Mouse (Mus musculus) layer of hippocampus, adult 2 months (tissue): ENCODE data around the gene Tnrc18. TPM values are rescaled to one million over a fixed set of nuclear protein-coding genes. Genes with fewer than 3 reads are reported as not detected.

ENCODE experiments used
- DNase-seq, 2 experiments: peaks; one replicate each; pipeline ENCODE4 v3.0.0; 2022; ENCODE audit warnings: low spot score in 2 of 2
- H3K27ac ChIP-seq: fragments of 200-600 bp; 2 replicates; pipeline ENCODE4 v1.8.1; 2022
- H3K4me3 ChIP-seq: fragments of 200-600 bp; 2 replicates; pipeline ENCODE4 v1.8.1; 2022; ENCODE audit warnings: mild to moderate bottlenecking
- CTCF ChIP-seq: fragments of 200-600 bp; conservative IDR thresholded peaks from 2 replicates; pipeline ENCODE4 v1.8.1; 2022; ENCODE audit warnings: antibody characterized with exemption, mild to moderate bottlenecking, moderate library complexity
- total RNA-seq, 2 experiments: library from RNA; stranded (reverse); gene quantifications; 2 replicates each; pipeline ENCODE4 v1.2.3; 2021

Tnrc18 gene
- total RNA-seq, 2 experiments from 2014 or later: 142 to 143 TPM

DNA sequence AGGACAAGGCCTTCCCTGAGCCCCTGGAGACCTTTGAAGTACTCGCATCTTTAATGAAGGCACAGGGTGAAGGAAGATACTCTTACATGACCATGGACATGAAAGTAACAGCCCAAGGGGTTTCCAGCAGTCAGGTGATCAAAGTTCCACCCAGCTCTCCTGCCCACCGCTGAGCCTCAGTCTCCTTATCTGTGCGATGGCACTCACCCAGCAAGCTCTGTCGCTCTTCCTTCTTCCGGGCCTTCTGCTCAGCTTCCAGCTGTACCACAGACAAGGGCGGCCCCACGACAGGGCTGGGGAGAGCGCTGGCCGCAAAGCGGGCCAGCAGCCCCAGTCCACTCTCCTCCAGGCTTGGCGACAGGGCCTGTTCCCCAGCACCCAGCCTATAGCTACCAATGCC is 67.3 kb downstream of the Tnrc18 start:
- no peak for DNase-seq
- no peak for TF ChIP-seq CTCF
- no peak overlapping the region for H3K4me3 ChIP-seq
- H3K27ac ChIP-seq: peak overlapping the region; percentile 18; the same call in 1 of the 2 replicates

DNA sequence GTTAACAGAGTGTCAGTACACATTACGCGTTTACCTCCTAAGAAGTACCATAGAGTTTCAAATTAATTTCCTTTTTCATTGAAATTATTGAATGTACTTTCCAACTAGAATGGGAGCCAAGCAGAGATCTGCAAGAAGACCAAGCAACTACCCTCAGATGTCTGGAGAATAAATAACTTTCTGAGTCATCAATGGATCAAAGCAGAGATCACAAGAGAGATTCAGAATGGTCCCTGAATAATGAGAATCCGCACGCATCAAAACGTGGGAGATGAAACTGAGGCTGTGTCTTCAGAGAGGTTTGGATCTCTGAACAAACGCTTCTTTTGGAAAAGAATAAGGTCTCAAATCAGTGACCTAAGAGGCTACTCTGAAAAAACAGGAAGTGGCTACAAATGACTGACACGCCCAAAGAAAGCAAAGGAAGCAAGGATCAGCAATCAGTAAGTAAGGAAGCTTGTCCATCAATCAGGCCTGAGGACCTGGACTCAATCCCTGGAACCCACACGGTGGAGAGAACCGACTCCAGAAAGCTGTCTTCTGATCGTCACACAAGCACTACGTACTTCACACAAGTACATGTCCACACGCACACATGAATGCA is 70.3 kb downstream of the Tnrc18 start:
- no peak for DNase-seq
- no peak for TF ChIP-seq CTCF

DNA sequence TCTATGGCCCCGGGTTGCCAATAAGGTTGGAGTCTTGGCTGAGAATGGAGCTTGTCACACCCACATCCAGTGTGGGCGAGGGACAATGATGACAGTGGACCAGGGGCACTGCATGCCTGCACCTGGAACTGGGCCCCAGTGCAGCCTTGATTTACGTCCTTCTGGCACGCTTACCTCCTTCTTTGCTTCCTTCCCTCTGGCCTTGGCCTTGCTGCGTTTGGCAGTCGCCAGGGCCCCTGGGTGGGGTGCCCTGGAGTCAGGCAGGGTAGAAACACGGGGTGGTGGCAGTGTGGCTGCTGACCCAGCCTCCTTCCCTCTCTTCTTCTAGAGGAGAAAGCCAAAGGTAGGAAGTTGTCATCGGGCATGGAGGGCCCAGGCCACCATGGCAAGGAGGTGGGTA is 77.5 kb downstream of the Tnrc18 start:
- Histone ChIP-seq H3K27ac (no peak overlapping the region), H3K4me3 (no peak overlapping the region)
- TF ChIP-seq CTCF: no peak
- no peak for DNase-seq

More for the DNA sequence above, 70.3 kb downstream of the Tnrc18 start:
- no peak overlapping the region; the same call in 1 of the 2 replicates for H3K27ac ChIP-seq
- H3K4me3 ChIP-seq: no peak overlapping the region

DNA sequence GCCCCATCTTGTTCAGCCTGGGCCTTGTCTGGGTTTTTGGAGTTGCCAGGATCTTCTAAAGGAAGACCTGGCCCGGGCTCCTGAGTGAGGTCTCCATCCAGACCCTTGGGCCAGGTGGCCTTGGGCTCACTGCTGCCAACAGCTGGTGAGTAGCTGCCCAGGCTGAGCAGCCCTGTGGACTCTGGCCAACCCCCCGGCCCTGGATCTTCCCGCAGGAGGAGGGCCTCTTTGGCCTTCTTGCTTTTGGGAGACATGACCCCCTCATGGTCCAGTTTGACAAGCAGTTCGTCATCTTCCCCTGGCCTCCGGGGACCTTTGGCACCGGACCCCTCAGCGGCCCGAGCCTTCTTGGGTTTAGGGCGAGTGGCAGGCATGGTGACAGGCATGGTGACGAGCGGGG is 85.5 kb downstream of the Tnrc18 start:
- Histone ChIP-seq H3K4me3 (no peak overlapping the region), H3K27ac (no peak overlapping the region)
- peak; percentile 24 for TF ChIP-seq CTCF
- no peak for DNase-seq

DNA sequence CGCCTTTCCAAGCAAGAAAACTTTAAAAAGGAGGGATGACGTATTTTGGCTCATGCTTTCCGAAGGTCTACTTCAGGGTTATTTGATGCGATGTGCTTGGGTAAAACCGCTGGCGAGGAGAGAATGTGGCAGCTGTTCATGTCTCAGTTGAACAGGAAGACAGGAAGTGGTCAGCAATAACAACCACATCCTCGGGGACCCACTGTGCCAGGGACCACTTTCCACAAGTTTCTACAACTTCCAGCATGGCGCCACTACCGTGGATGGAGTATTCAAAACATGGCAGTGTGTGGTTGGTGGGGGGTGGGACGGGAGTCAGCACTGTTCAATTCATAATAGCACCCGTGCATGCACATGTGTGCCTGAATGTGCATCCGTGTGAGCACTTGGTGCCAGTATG is 87.2 kb downstream of the Tnrc18 start:
- DNase-seq: no peak
- TF ChIP-seq CTCF: no peak
- Histone ChIP-seq H3K27ac (no peak overlapping the region), H3K4me3 (no peak overlapping the region)

DNA sequence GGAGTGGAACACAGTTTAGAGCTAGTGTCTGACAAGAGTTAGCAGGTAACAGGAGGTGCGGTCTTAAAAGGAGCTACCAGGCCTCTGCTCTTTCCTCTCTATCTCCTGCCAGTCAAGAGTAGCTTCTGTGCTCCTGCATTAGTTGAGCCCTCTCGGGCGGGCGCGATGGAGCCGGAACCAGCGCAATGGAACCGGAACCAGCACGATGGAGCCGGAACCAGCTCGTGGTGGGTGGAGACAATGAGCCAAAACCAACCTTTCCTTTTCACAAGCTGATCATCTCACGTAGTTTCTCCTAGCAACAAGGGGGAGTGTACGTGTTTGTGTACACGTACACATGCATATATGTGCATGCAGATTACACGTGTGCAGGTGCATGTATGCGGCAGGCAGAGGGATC is 89.2 kb downstream of the Tnrc18 start:
- no peak for DNase-seq
- no peak overlapping the region for H3K4me3 ChIP-seq
- TF ChIP-seq CTCF: no peak
- H3K27ac ChIP-seq: no peak overlapping the region

DNA sequence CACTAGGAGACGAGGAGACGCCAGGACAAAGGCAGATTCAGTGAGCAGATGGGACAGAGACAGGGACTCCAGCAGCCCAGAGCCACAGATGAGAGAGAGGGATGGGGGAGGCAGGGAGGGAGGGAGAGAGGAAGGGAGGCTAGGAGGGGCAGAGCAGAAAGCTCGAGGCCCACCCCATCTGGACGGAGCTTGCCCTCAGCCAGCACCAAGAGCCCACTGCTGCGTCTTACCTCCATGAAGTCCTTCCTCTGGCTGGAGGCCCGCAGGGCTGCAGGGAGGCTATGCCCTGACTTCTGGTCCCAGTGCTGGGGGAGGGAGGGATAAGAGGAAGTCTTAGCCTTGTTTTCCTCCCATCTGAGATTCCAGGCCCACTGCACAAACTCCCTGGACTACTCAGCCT is 90.7 kb downstream of the Tnrc18 start:
- no peak for TF ChIP-seq CTCF
- Histone ChIP-seq H3K4me3 (no peak overlapping the region), H3K27ac (peak overlapping the region; percentile 61; the same call in 1 of the 2 replicates)
- DNase-seq: no peak

DNA sequence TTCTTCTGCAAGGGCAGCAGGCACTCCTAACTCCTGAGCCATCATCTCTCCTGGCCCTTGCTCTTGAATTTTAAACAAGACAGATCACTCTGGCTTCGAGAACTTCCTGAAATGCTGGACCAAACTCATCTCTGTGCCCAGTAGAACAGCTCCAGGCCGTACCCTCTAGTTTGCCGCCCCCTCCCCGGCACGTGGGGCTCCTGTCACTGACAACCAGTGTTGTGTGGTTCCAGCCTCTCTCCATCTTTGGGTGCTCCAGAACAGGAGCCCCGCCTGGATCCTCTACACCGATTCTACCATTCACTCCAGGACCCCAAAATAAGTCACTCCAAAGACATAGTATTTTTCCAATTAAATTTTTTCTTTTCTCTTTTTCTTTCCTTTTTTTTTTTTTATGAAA is 93.2 kb downstream of the Tnrc18 start:
- H3K27ac ChIP-seq: no peak overlapping the region
- no peak for TF ChIP-seq CTCF
- no peak overlapping the region for H3K4me3 ChIP-seq
- DNase-seq: no peak

DNA sequence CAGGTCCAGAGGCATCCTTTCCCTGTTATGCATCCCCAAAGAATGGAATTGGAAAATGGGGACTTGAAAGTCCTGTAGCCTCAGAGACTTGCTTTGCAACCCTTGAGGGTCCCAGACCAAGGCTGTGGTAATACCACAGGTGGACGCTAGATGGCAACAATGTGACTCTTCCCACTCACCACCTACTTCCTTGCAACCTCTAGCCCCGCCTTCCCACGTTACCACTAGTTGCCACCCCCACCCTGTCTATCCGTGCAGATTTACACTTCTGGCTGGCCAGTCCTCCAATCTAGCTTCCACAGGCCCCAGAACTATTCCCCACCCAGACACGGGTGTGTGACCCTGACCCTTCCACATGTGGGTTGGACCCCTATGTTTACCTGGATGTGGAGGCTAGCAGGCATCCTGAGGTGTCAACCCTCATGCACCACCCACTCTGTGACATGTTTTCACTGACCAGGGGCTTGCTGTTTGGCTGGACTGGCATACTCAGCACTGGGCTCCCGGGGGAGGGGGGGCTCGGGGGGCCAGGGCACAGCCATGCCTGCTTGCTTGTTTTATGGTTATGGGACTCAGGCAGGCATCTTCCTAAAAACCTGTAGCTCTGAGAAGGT is 93.8 kb downstream of the Tnrc18 start:
- TF ChIP-seq CTCF: peak; percentile 90
- Histone ChIP-seq H3K4me3 (no peak overlapping the region), H3K27ac (no peak overlapping the region)
- DNase-seq: peak in 1 of 2 experiments; percentile 72

DNA sequence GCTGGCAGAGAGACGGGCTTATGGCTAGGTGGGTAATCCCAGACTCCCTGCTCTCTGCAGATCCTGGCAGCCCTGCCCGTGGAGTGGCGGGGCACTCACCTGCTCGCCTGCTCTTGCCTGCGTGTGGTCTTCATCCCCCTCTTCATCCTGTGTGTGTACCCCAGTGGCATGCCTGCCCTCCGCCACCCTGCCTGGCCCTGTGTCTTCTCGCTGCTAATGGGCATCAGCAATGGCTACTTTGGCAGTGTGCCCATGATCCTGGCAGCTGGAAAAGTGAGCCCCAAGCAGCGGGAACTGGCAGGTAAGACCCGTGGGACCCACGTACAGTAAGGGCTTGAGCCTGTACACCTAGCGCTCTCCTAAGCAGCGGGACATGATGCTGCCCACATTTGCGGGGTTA is 97.6 kb downstream of the Tnrc18 start:
- no peak for TF ChIP-seq CTCF
- Histone ChIP-seq H3K4me3 (no peak overlapping the region), H3K27ac (no peak overlapping the region)
- no peak for DNase-seq

DNA sequence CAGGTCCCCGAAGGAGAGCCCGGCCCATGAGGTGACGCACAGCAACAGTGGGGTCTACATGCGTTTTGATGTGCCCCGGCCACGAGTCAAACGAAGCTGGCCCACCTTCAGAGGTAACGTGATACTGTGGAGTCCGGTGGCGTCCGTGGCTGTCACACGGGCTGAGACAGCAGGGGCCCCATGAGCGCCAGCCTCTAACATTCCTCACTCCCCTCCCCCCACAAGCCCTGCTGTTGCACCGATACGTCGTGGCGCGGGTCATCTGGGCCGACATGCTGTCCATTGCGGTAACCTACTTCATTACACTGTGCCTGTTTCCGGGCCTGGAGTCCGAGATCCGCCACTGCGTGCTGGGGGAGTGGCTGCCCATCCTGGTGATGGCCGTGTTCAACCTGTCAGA is 99.0 kb downstream of the Tnrc18 start:
- DNase-seq: no peak
- Histone ChIP-seq H3K27ac (no peak overlapping the region), H3K4me3 (no peak overlapping the region)
- TF ChIP-seq CTCF: no peak

DNA sequence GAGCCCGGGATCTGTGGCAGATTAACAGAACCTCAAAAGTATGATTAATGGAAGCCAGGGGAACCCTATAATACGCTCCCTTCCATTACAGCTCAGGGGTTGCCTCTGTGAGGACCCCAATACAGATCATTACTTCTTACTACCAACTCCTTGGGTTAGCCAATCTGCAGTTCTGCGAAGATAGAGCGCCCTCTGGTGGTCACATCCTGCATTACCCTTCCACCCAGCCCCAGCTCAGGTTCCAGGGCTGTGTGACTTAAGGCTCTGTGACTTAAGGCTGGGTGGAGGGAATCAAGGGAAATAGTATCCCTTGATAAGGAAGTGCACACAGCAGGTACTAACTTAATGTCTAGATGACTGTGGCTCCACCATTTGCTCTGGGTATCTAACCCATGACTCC is 99.4 kb downstream of the Tnrc18 start:
- no peak overlapping the region for H3K27ac ChIP-seq
- peak; percentile 99 for TF ChIP-seq CTCF

DNA sequence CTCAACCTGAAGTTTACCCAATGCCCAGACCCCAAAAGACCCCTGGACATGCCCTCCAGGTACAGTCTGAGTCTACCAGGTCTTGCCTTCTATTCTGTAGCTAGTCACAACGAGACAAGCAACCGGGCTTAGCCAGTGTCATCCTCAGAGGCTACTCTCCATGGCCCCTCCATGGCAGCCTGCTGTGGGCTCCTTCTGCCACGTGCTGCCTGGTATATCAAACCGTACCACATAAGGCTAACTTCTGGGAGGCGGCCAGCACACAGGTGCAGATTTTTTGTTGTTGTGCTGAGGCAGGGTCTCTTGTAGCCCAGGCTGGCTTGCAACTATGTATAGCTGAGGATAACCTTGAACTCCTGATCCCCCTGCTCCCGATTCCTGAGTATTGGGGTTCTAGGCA is 101.4 kb downstream of the Tnrc18 start:
- no peak for TF ChIP-seq CTCF
- no peak overlapping the region for H3K27ac ChIP-seq
- no peak overlapping the region for H3K4me3 ChIP-seq
- DNase-seq: no peak

More for the DNA sequence above, 99.4 kb downstream of the Tnrc18 start:
- no peak overlapping the region for H3K4me3 ChIP-seq
- peak; percentile 60 to 92 for DNase-seq

DNA sequence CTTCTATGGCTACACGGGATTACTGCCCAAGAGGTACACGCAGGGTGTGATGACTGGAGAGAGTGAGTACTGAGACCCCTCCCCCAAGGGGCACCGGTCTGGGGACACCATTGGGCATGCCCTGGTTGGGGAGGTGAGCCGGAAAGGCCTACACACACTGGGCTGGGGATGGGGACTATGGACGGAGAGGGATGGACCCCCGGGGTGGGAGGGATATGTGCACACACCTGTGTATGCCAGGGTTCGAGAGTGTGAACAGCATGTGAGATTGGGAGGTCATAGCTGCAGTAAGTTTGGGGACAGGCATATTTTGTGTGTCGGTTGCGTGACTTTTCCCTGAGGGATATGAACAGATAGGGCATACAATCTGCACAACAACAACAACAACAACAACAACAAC is 102.4 kb downstream of the Tnrc18 start:
- H3K27ac ChIP-seq: no peak overlapping the region

More for the DNA sequence above, 102.4 kb downstream of the Tnrc18 start:
- H3K4me3 ChIP-seq: no peak overlapping the region
- no peak for TF ChIP-seq CTCF
- no peak for DNase-seq
